Mouse (Mus musculus): ENCODE measurements at regions not wholly inside any gene's neighbourhood (a gene's known extent, or its start where the extent isn't known, plus 50 kb on each side); places are given as distances from the start of the nearest gene placed in this dataset.
A peak's percentile ranks its signal among the peaks of the same experiment; 100 is the strongest.

DNA sequence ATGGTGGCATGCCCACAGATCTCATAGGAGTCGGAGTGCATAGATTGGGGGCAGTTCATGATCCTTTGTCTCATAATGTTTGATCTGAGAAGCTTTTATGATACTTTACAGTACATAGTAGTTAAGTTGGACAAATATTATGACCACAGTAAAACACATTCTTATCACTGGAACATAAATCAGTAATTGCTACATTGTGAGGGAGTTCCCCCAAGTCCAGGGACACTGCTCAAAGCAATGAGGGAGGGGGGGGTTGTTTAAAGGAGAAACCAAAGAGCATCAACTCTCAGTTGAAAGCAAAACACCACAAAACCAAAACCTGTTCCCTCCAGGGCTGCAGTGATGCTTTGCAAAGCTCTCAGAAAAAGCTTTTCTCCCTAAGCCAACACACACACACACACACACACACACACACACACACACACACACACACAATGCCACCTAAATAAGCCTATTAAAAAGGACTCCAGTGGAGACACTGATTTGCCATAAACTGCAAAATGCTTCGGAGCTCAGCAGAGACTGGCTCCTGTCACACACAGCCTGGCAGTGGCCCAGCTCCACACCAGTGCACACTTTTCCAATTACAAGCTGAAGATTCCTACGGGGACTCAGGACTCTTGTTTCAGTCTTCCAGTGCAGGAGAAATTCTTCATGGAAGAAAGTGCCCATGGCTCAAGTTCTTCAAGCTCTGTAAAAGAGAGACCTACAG is 167.1 kb upstream of the Hnrnpa3 start:
- Histone ChIP-seq H3K4me3 (no peak overlapping the region), H3K4me2 (no peak overlapping the region), H3K9me3 (no peaks in the 10 kb centered on the region), H3K4me1 (no peaks in the 10 kb centered on the region), H3K27me3 (replicated peaks) (no peaks in the 10 kb centered on the region), H3K9ac (no peak overlapping the region), H3K27ac (peak overlapping the region; percentile 4; the same call in 1 of the 2 replicates), H3K36me3 (replicated peaks) (no peaks in the 10 kb centered on the region)
- ATAC-seq (replicated peaks), result 0 out of 2 replicates have a peak, but pooled peaks have one; percentile 33
- WGBS, result 34% methylated on average over 3 of the region's 3 CpGs

DNA sequence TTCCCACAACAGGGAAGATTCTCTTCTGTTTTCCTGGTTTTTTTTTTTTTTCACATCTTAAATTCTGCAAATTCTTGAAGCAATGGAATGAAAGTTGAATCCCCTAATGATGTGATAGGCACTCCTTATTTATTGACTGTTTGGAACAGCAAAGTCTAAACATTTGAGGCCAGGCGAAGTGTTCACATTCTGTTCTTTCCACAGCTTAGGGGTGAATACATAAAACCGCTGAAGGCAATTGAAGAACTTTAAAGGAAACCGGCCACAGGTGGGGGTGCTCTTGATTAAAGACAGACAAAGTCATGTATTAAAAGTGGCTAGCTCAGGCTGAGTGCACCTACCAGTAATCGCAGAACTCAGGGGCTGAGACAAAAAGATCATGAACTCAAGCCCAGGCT is 166.6 kb upstream of the Hnrnpa3 start:
- Histone ChIP-seq H3K36me3 (replicated peaks) (no peaks in the 10 kb centered on the region), H3K4me3 (no peak overlapping the region), H3K27ac (peak overlapping the region; percentile 4; the same call in 1 of the 2 replicates), H3K4me2 (no peak overlapping the region), H3K4me1 (no peaks in the 10 kb centered on the region), H3K9me3 (no peaks in the 10 kb centered on the region), H3K9ac (no peak overlapping the region), H3K27me3 (replicated peaks) (no peaks in the 10 kb centered on the region)
- 77% methylated on average over 4 of the region's 4 CpGs for WGBS
- no peak for ATAC-seq (replicated peaks)

DNA sequence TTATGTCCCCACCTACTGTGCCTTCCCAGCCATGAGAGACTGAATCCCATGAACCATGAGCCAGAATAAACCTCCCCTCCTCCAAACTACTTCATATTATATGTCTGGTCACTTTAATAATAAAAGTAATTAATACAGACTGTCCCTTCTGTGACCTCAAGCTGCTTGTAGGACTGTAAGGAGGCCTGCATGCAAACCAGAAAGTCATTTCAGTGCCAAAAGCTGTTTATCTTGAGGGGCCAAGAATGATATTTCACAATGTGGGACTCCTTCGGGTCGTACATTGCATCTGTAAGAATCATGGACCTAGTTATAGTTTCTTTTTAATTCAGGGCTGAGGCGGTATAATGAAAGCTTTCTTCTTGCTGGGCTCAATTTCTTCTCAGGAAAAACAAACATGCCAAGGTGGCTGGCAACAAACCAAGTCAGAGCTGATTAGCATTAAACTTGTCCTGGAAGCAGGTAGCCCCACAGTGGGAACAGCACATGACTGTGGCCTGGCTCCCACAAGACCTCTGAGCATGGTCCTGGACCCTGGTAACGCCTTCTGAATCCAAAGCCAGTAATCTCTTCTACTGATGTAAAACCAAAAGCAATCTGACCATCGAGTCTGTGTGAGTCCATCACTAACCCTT is 162.3 kb upstream of the Hnrnpa3 start:
- no peaks in the 10 kb centered on the region for H3K9me3 ChIP-seq
- H3K4me3 ChIP-seq, result no peak overlapping the region
- 89% methylated on average over 5 of the region's 5 CpGs for WGBS
- H3K27me3 ChIP-seq (replicated peaks), result no peaks in the 10 kb centered on the region
- no peak for ATAC-seq (replicated peaks)
- no peak overlapping the region for H3K4me2 ChIP-seq
- H3K27ac ChIP-seq, result no peak overlapping the region
- no peaks in the 10 kb centered on the region for H3K4me1 ChIP-seq
- H3K9ac ChIP-seq, result no peak overlapping the region
- no peaks in the 10 kb centered on the region for H3K36me3 ChIP-seq (replicated peaks)

DNA sequence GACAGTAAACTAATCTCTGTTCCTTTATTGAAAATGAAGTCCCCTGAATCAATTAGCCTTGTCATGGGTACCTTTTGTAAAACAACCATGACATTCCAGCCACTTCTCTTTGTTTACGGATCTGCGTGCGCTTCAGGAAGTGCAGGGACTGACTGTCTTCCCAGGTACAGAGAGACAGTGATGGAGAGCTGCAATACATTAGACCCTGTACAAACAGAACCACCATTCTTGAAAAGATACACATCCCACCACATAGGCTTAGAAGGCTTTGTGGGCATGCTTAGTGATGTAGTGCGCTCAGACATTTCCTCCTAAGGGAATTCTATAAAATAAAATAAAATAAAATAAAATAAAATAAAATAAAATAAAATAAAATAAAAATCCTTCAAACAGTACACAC is 148.8 kb upstream of the Hnrnpa3 start:
- Histone ChIP-seq H3K4me3 (no peak overlapping the region), H3K36me3 (replicated peaks) (no peaks in the 10 kb centered on the region), H3K4me2 (no peak overlapping the region), H3K27ac (0 out of 2 replicates have a peak overlapping the region, but pooled peaks have one; percentile 49), H3K9me3 (no peaks in the 10 kb centered on the region), H3K27me3 (replicated peaks) (no peaks in the 10 kb centered on the region), H3K4me1 (0 out of 2 replicates have a peak, but pooled peaks cover 6% of the 10 kb centered on the region), H3K9ac (no peak overlapping the region)
- 41% methylated on average over 4 of the region's 4 CpGs for WGBS
- no peak; the same call in 1 of the 2 replicates for ATAC-seq (replicated peaks)

DNA sequence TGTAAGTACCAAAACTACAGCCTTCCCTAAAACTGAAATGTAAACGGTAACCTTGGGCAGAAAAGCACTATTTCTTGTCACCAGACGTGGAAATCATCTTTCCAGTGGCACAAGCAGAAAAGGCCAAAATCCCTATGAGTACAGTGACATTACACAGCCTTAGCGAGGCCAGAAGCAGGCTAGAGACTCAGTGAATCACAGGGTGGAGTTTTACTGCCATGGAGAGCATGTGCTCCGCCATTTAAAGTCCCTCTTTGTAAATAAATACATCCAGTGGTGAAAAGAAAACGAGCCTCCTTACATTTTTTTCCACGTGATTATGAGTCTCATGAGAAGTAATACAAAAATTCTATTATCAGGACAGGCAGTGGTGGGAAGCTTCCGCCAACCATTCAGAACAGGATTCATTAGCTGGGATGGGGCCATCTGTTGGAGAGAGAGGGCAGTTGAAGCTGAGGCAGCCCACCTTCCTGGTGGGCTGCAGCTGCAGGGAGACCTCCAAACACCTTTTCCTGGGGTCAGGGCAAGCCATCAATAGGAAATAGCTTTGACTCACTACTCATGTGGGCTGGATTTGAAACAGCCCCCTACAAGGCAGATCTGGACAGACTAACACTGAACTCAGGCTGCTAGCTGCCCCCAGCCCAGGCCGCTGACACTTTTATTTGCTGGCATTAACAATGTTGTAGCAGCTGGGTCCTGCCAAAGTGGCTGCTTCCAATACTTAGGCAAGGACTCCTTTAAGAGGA is 146.5 kb upstream of the Hnrnpa3 start:
- Histone ChIP-seq H3K27me3 (replicated peaks) (no peaks in the 10 kb centered on the region), H3K4me1 (0 out of 2 replicates have a peak, but pooled peaks cover 6% of the 10 kb centered on the region), H3K9me3 (no peaks in the 10 kb centered on the region), H3K9ac (no peak overlapping the region), H3K4me3 (no peak overlapping the region), H3K4me2 (no peak overlapping the region), H3K27ac (no peak overlapping the region), H3K36me3 (replicated peaks) (no peaks in the 10 kb centered on the region)
- 65% methylated on average over 8 of the region's 8 CpGs for WGBS
- ATAC-seq (replicated peaks), result no peak

DNA sequence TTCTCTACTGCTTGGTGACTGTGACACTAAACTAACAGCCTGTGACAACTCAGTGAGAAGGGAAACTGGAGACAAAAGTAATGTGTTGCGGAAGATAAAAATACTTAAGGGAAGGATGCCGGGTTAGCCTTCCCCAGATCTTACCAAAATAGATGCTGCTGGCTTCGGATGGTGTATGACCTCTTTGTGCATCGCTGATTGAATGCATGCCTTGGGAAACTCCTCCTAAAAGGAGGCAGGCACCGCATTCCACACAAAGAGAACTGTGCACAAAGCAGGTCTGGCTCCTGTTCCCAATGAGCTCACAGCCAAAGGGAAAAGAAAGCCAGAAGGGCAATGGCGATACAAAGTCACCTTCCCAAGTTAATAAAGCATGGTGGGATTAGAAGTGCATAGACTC is 144.9 kb upstream of the Hnrnpa3 start:
- Histone ChIP-seq H3K4me1 (0 out of 2 replicates have a peak, but pooled peaks cover 6% of the 10 kb centered on the region), H3K27ac (no peak overlapping the region), H3K36me3 (replicated peaks) (no peaks in the 10 kb centered on the region), H3K4me3 (no peak overlapping the region), H3K4me2 (no peak overlapping the region), H3K9me3 (no peaks in the 10 kb centered on the region), H3K27me3 (replicated peaks) (no peaks in the 10 kb centered on the region), H3K9ac (no peak overlapping the region)
- no peak for ATAC-seq (replicated peaks)
- WGBS, result 42% methylated on average over 6 of the region's 6 CpGs

DNA sequence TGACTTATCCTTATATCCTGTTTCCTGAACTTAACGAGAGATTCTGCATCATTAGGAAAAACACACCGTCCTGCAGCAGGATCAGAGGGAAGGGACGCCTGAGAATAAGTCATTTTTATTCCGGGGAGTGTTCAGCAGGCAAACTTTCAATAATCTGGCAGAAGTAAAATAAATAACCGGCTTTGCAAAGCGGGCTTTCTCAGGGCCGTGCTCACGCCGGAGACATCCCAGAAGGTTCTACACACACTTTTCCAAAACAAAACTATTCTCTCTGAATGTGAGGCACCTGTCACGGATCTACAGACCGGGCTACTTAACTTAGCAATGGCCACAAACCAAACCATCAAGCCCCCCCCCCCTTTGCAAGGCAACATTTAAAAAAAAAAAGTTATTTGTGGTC is 142.8 kb upstream of the Hnrnpa3 start:
- Histone ChIP-seq H3K36me3 (replicated peaks) (no peaks in the 10 kb centered on the region), H3K4me1 (0 out of 2 replicates have a peak, but pooled peaks cover 3% of the 10 kb centered on the region), H3K4me2 (no peak overlapping the region), H3K9ac (no peak overlapping the region), H3K27ac (no peak overlapping the region), H3K27me3 (replicated peaks) (no peaks in the 10 kb centered on the region), H3K4me3 (no peak overlapping the region), H3K9me3 (no peaks in the 10 kb centered on the region)
- WGBS, result 77% methylated on average over 11 of the region's 11 CpGs
- no peak for ATAC-seq (replicated peaks)

DNA sequence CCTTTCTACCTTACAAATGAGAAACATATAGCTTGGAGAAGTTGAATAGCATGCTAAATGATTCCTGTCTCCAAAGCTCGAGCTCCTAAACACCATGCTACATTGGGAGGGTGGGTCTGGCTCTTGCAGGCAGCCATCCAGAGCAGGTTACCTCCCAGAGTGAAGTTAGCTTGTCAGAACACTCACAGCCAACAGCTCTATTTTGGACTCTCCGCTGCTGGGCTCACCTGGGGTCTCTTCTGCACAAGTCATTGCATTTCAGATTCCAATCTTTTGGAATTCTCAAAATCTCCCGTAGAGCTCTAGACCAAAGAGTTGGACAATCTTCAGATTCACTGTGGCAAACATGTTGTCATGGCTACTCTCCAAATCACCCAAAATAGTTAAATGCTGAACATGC is 142.0 kb upstream of the Hnrnpa3 start:
- ATAC-seq (replicated peaks), result no peak
- 79% methylated on average over 3 of the region's 3 CpGs for WGBS
- Histone ChIP-seq H3K4me3 (no peak overlapping the region), H3K36me3 (replicated peaks) (no peaks in the 10 kb centered on the region), H3K27ac (no peak overlapping the region), H3K4me2 (no peak overlapping the region), H3K9ac (no peak overlapping the region), H3K4me1 (0 out of 2 replicates have a peak, but pooled peaks cover 3% of the 10 kb centered on the region), H3K27me3 (replicated peaks) (no peaks in the 10 kb centered on the region), H3K9me3 (no peaks in the 10 kb centered on the region)

DNA sequence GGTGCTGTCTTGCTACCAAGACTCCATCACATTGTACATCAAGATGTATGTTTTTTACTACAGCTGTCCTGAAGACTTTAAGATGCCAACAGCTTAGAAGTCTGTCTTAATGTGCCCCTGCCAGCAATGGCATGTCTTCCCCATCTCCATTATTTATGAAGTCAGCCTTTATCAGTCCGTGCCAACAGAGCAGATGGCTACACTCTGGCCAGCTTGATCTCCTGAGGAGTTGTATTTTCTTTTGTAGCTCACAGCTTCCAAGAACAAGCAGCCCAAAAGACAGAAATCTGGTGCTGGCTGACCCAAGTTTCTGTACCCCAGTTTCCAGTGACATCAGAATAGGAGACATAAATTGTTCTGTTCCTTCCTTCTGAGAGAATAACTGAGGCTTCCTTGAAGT is 140.5 kb upstream of the Hnrnpa3 start:
- Histone ChIP-seq H3K36me3 (replicated peaks) (no peaks in the 10 kb centered on the region), H3K4me2 (no peak overlapping the region), H3K4me1 (no peaks in the 10 kb centered on the region), H3K4me3 (no peak overlapping the region), H3K9me3 (no peaks in the 10 kb centered on the region), H3K27ac (no peak overlapping the region), H3K9ac (no peak overlapping the region), H3K27me3 (replicated peaks) (no peaks in the 10 kb centered on the region)
- WGBS, result 66% methylated on average over 1 of the region's 1 CpGs
- ATAC-seq (replicated peaks), result no peak

DNA sequence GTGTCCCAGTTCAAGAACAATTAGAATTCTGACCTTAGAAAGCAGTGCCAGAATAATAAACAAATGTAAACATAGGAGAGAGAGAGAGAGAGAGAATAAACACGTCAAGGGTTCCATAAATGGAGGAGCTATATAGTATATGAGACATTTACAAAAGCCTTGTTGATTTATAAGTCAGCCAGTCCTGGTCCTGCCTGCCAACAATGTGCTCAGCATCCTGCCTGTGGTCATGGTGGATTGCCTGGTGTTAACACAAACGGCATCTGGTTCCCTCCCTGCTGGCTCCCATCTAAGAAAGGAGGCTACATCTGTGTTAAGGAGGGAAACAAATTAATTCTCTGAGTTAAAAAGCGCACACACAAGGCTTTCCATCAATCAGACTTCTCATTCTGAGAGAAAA is 133.5 kb upstream of the Hnrnpa3 start:
- Histone ChIP-seq H3K27ac (no peak overlapping the region), H3K27me3 (replicated peaks) (no peaks in the 10 kb centered on the region), H3K9me3 (no peaks in the 10 kb centered on the region), H3K9ac (no peak overlapping the region), H3K4me3 (no peak overlapping the region), H3K4me1 (no peaks in the 10 kb centered on the region), H3K36me3 (replicated peaks) (no peaks in the 10 kb centered on the region), H3K4me2 (no peak overlapping the region)
- no peak for ATAC-seq (replicated peaks)
- WGBS, result 52% methylated on average over 3 of the region's 3 CpGs

DNA sequence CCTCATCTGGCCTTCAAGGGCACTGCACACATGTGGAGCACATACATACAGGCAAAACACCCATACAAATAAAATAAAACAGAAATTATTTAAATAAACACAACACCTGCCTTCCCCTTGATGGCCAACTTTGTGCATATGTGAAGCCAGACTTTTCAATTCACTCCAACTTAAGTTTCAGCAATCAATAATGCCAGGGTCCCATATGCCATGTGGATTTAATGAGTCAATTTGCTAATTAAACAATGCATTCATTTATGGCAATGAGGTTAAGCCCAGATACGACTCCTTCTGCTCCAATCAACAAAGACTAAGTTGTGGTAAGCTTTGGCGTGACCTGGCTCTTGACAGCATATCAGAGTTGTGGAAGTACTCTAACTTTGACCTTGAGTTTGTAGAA is 130.4 kb upstream of the Hnrnpa3 start:
- Histone ChIP-seq H3K4me3 (no peak overlapping the region), H3K9ac (no peak overlapping the region), H3K36me3 (replicated peaks) (no peaks in the 10 kb centered on the region), H3K27ac (no peak overlapping the region), H3K9me3 (no peaks in the 10 kb centered on the region), H3K4me2 (no peak overlapping the region), H3K4me1 (no peaks in the 10 kb centered on the region), H3K27me3 (replicated peaks) (no peaks in the 10 kb centered on the region)
- WGBS, result 79% methylated on average over 2 of the region's 2 CpGs
- ATAC-seq (replicated peaks), result no peak

DNA sequence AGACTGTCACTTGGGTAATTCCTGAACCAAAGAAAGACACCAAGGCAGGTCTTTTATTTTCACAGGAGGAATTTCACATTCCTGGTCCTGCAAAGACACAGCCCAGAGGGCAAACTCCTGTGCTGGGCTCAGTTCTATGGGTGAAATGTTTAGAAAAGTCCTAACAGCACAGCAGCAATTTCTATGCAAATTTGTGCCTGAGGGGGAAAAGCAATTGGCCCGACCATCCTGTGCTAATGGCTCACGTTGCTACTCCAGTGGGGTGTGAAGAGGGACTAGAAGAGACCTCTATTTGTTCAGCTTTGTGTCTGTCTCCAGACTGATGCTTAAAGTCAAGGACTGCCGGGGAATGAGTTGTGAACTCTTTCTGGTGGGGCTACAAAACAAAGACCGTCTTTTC is 120.9 kb upstream of the Hnrnpa3 start:
- no peaks in the 10 kb centered on the region for H3K27me3 ChIP-seq (replicated peaks)
- H3K27ac ChIP-seq, result no peak overlapping the region
- H3K4me2 ChIP-seq, result no peak overlapping the region
- no peak overlapping the region for H3K4me3 ChIP-seq
- WGBS, result 36% methylated on average over 4 of the region's 4 CpGs
- no peak for ATAC-seq (replicated peaks)
- H3K9ac ChIP-seq, result no peak overlapping the region
- no peaks in the 10 kb centered on the region; the same call in 1 of the 2 replicates for H3K4me1 ChIP-seq
- no peaks in the 10 kb centered on the region for H3K9me3 ChIP-seq
- no peaks in the 10 kb centered on the region for H3K36me3 ChIP-seq (replicated peaks)
